8 mouse cellular contexts compared by ENCODE assay signal in the genomic region with DNA sequence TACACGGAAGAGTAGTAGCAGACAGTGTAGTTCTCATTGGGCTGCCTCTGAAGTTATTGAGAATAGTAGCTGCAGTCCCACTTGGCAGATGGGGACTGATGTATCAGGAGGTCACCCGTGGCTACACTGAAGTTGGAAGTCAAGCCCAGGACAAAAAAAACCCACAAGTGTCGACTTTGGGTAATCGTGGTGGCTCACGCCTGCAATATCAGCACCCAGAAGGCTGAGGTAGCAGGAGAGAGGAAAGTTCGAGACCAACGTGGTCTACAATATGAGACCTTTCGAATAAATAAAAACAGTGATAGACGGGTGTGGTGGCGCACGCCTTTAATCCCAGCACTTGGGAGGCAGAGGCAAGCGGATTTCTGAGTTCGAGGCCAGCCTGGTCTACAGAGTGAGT. TPM values are rescaled to one million over a fixed set of nuclear protein-coding genes. Genes with fewer than 3 reads are reported as not detected.
A peak's percentile ranks its signal among the peaks of the same experiment; 100 is the strongest.
DNase-seq lines count a peak whose midpoint lies in the region; ATAC-seq and TF ChIP-seq lines count a peak whose summit lies in the region.

No protein-coding gene starts in this region.

- peaks cover 4% of the 10 kb centered on the region; the same call in 1 of the 2 replicates for H3K4me1 ChIP-seq in lung, embryonic 14.5 days (ENCODE audit: insufficient read depth)
- H3K4me1 ChIP-seq in embryonic facial prominence, embryonic 10.5 days, result peaks cover 23% of the 10 kb centered on the region
- H3K4me1 ChIP-seq in hindbrain, postnatal 0 days (ENCODE audit: insufficient read depth, low read length), result 0 out of 2 replicates have a peak, but pooled peaks cover 6% of the 10 kb centered on the region

- DNase-seq in lung, embryonic 14.5 days, result no peak
- no peak for DNase-seq in lung, postnatal 4 days
- no peak for DNase-seq in embryonic facial prominence, embryonic 10.5 days (ENCODE audit: low spot score)
- no peak for DNase-seq in hindbrain, postnatal 0 days (ENCODE audit: low spot score)
- DNase-seq in naive thymus-derived CD4-positive, alpha-beta T cell, adult 2 months (ENCODE audit: low read depth), result peak; percentile 44
- DNase-seq in right cerebral cortex, postnatal 25 days, result no peak
- DNase-seq in ovary, postnatal 36 days (ENCODE audit: low spot score), result no peak
- no peak for DNase-seq in left cerebral cortex, adult 11 months (ENCODE audit: low spot score)

- WGBS in lung, embryonic 14.5 days, result 43% methylated on average over 13 of the region's 13 CpGs
- WGBS in embryonic facial prominence, embryonic 10.5 days, result 45% methylated on average over 13 of the region's 13 CpGs
- 43% methylated on average over 13 of the region's 13 CpGs for WGBS in hindbrain, postnatal 0 days

- peak overlapping the region; percentile 66 for H3K4me2 ChIP-seq in lung, embryonic 14.5 days
- peak overlapping the region; percentile 63 for H3K4me2 ChIP-seq in hindbrain, postnatal 0 days (ENCODE audit: low read depth, low read length)

- no peak for TF ChIP-seq CTCF in lung, embryonic 14.5 days (IDR thresholded peaks at IDR 0.05; ENCODE audit: low read depth)
- TF ChIP-seq CTCF in hindbrain, postnatal 0 days (IDR thresholded peaks at IDR 0.05; ENCODE audit: low read depth), result no peak

- ATAC-seq in lung, embryonic 14.5 days (ENCODE audit: insufficient read depth), result no peak
- no peak for ATAC-seq in hindbrain, postnatal 0 days

- H3K4me3 ChIP-seq in lung, embryonic 14.5 days (ENCODE audit: low read depth, low read length), result peak overlapping the region; percentile 56
- peak overlapping the region; percentile 75 for H3K4me3 ChIP-seq in embryonic facial prominence, embryonic 10.5 days
- peak overlapping the region; percentile 53 for H3K4me3 ChIP-seq in hindbrain, postnatal 0 days (ENCODE audit: low read length)

- H3K9me3 ChIP-seq in lung, embryonic 14.5 days (ENCODE audit: low read depth, low read length), result no peaks in the 10 kb centered on the region
- no peaks in the 10 kb centered on the region for H3K9me3 ChIP-seq in embryonic facial prominence, embryonic 10.5 days
- no peaks in the 10 kb centered on the region for H3K9me3 ChIP-seq in hindbrain, postnatal 0 days (ENCODE audit: low read length)

- no peak overlapping the region for H3K9ac ChIP-seq in lung, embryonic 14.5 days
- H3K9ac ChIP-seq in hindbrain, postnatal 0 days (replicated peaks; ENCODE audit: low read length), result peak overlapping the region; percentile 56

- no peaks in the 10 kb centered on the region for H3K36me3 ChIP-seq in lung, embryonic 14.5 days (ENCODE audit: insufficient read depth)
- H3K36me3 ChIP-seq in embryonic facial prominence, embryonic 10.5 days (replicated peaks), result no peaks in the 10 kb centered on the region
- H3K36me3 ChIP-seq in hindbrain, postnatal 0 days (ENCODE audit: insufficient read depth, low read length), result no peaks in the 10 kb centered on the region

- no peak overlapping the region for H3K27ac ChIP-seq in lung, embryonic 14.5 days (ENCODE audit: low read depth)
- H3K27ac ChIP-seq in embryonic facial prominence, embryonic 10.5 days (replicated peaks), result no peak overlapping the region; the same call in 1 of the 2 replicates
- no peak overlapping the region for H3K27ac ChIP-seq in hindbrain, postnatal 0 days

- no peaks in the 10 kb centered on the region for H3K27me3 ChIP-seq in lung, embryonic 14.5 days (ENCODE audit: insufficient read depth, low read length)
- no peaks in the 10 kb centered on the region for H3K27me3 ChIP-seq in embryonic facial prominence, embryonic 10.5 days (replicated peaks; ENCODE audit: low read depth, poor library complexity, severe bottlenecking)
- no peaks in the 10 kb centered on the region for H3K27me3 ChIP-seq in hindbrain, postnatal 0 days (ENCODE audit: insufficient read depth, low read length)

RNA-seq across cellular contexts. Expression of a gene that starts 5.4 kb away (rescaled TPM):
- 198 and 202 TPM in 2 replicates for polyA plus RNA-seq in lung, embryonic 14.5 days (2014; fragmentation: Nextera tagmentation; extraction: Ambion mirVana)
- 199 and 215 TPM in 2 replicates for polyA plus RNA-seq in embryonic facial prominence, embryonic 10.5 days (2016; fragmentation: Nextera tagmentation; extraction: Ambion mirVana)
- 274 and 288 TPM in 2 replicates for total RNA-seq in hindbrain, postnatal 0 days (2014; rRNA removed)
- 346 and 360 TPM in 2 replicates for polyA plus RNA-seq in hindbrain, postnatal 0 days (2015; fragmentation: Nextera tagmentation; extraction: Ambion mirVana)

RNA-seq across cellular contexts. Expression of a gene that starts 6.1 kb away (rescaled TPM):
- 17.5 and 18.4 TPM in 2 replicates for polyA plus RNA-seq in lung, embryonic 14.5 days (2014; fragmentation: Nextera tagmentation; extraction: Ambion mirVana)
- polyA plus RNA-seq in embryonic facial prominence, embryonic 10.5 days (2016; fragmentation: Nextera tagmentation; extraction: Ambion mirVana), result 13.9 and 15.0 TPM in 2 replicates
- 70.4 and 77.4 TPM in 2 replicates for total RNA-seq in hindbrain, postnatal 0 days (2014; rRNA removed)
- 33.2 and 34.9 TPM in 2 replicates for polyA plus RNA-seq in hindbrain, postnatal 0 days (2015; fragmentation: Nextera tagmentation; extraction: Ambion mirVana)

RNA-seq across cellular contexts. Expression of a gene that starts 40.6 kb away (rescaled TPM):
- not detected in 2 replicates for polyA plus RNA-seq in lung, embryonic 14.5 days (2014; fragmentation: Nextera tagmentation; extraction: Ambion mirVana)
- polyA plus RNA-seq in embryonic facial prominence, embryonic 10.5 days (2016; fragmentation: Nextera tagmentation; extraction: Ambion mirVana), result not detected in 2 replicates
- total RNA-seq in hindbrain, postnatal 0 days (2014; rRNA removed), result 1.1 TPM in 1 of 2 replicates, not detected in the other
- not detected in 2 replicates for polyA plus RNA-seq in hindbrain, postnatal 0 days (2015; fragmentation: Nextera tagmentation; extraction: Ambion mirVana)
